Mouse (Mus musculus) olfactory bulb, adult 2 months (tissue): Measurements from ENCODE around the gene Hectd3. TPM values are rescaled to one million over a fixed set of nuclear protein-coding genes. Genes with fewer than 3 reads are reported as not detected.

ENCODE experiments used
- H3K27ac ChIP-seq: fragments of 200-500 bp; 2 replicates; pipeline ENCODE4 v1.5.1; 2012; ENCODE audit warnings: low read depth, low read length; ENCODE audit not compliant: insufficient read depth
- H3K4me1 ChIP-seq: fragments of 200-500 bp; 2 replicates; pipeline ENCODE4 v1.6.1; 2012; ENCODE audit warnings: low read length; ENCODE audit not compliant: control insufficient read depth, insufficient read depth
- H3K4me3 ChIP-seq: fragments of 200-500 bp; 2 replicates; pipeline ENCODE4 v1.5.1; 2012; ENCODE audit warnings: mild to moderate bottlenecking, low read depth, low read length, moderate library complexity; ENCODE audit not compliant: insufficient read depth
- CTCF ChIP-seq: fragments of 200-500 bp; IDR thresholded peaks from 2 replicates; pipeline ENCODE4 v1.5.1; 2012; ENCODE audit warnings: low read depth, mild to moderate bottlenecking, low read length, moderate library complexity; ENCODE audit not compliant: insufficient read depth
- POLR2A ChIP-seq: fragments of 200-500 bp; IDR thresholded peaks from 2 replicates; pipeline ENCODE4 v1.6.1; 2012; ENCODE audit warnings: mild to moderate bottlenecking, low read depth, low read length, moderate library complexity; ENCODE audit not compliant: insufficient read depth
- WGBS: fragments of 180-500 bp; shearing (Covaris S2); methylation state at CpG from one replicate; pipeline ENCODE4 v1.1.7; 2018; 5-methylcytosine and 5-hydroxymethylcytosine counted together
- polyA plus RNA-seq: library from polyadenylated mRNA; stranded (reverse); fragments of >200 nt; gene quantifications from 2 replicates; pipeline ENCODE4 v1.2.4, GENCODE M21; 2012; ENCODE audit warnings: low replicate concordance; ENCODE audit not compliant: missing spikeins, insufficient read depth, insufficient read length

Hectd3 gene
- polyA plus RNA-seq, result not detected in 2 replicates

GRCm38 (mm10) chr4:116995131-116995797 is at the start of gene Hectd3:
Hectd3 (plus strand) TSS chr4:116995317.
- Histone ChIP-seq H3K4me1 (peaks cover 17% of the 10 kb centered on the region), H3K4me3 (peak within 1 kb of the TSS; percentile 89), H3K27ac (peak within 1 kb of the TSS; percentile 58; the same call in 1 of the 2 replicates)
- under 1% methylated on average over 58 of the region's 58 CpGs for WGBS
- TF ChIP-seq CTCF (no peak), POLR2A (peak; percentile 23; the same call in 1 of the 2 replicates)

GRCm38 (mm10) chr4:116951642-116952041 is 43.5 kb upstream of the Hectd3 start:
- Histone ChIP-seq H3K4me3 (no peak overlapping the region), H3K4me1 (no peaks in the 10 kb centered on the region), H3K27ac (no peak overlapping the region)
- TF ChIP-seq CTCF, result 0 out of 2 replicates have a peak, but pooled peaks have one; percentile 11
- no peak for TF ChIP-seq POLR2A
- 70% methylated on average over 1 of the region's 1 CpGs for WGBS

- 80% methylated on average over 7 of the region's 7 CpGs for whole genome bisulfite sequencing
- TF ChIP-seq CTCF (no peak), POLR2A (no peak)
- Histone ChIP-seq H3K4me3 (no peak overlapping the region), H3K4me1 (no peaks in the 10 kb centered on the region), H3K27ac (no peak overlapping the region)
Observed at GRCm38 (mm10) chr4:116954951-116955350, 40.2 kb upstream of the Hectd3 start.

- Histone ChIP-seq H3K27ac (no peak overlapping the region), H3K4me1 (no peaks in the 10 kb centered on the region), H3K4me3 (no peak overlapping the region)
- no peak for TF ChIP-seq CTCF
- no peak for TF ChIP-seq POLR2A
- 76% methylated on average over 2 of the region's 2 CpGs for WGBS
Observed at GRCm38 (mm10) chr4:116976503-116976902, 18.6 kb upstream of the Hectd3 start.

- WGBS, result 91% methylated on average over 7 of the region's 7 CpGs
- TF ChIP-seq CTCF, result no peak
- no peak for TF ChIP-seq POLR2A
- no peak overlapping the region for H3K4me3 ChIP-seq
- 0 out of 2 replicates have a peak overlapping the region, but pooled peaks have one; percentile 8 for H3K27ac ChIP-seq
- peaks cover 12% of the 10 kb centered on the region for H3K4me1 ChIP-seq
Observed at GRCm38 (mm10) chr4:116985681-116986080, 9.4 kb upstream of the Hectd3 start.

- WGBS, result 43% methylated on average over 17 of the region's 17 CpGs
- peak; percentile 80 for TF ChIP-seq CTCF
- no peak for TF ChIP-seq POLR2A
- H3K4me1 ChIP-seq, result peaks cover 14% of the 10 kb centered on the region
- no peak overlapping the region for H3K27ac ChIP-seq
- H3K4me3 ChIP-seq, result no peak overlapping the region
Observed at GRCm38 (mm10) chr4:116986400-116987121, 8.6 kb upstream of the Hectd3 start.

GRCm38 (mm10) chr4:116987122-116987456 is 8.0 kb upstream of the Hectd3 start:
- 56% methylated on average over 5 of the region's 5 CpGs for WGBS
- no peak for TF ChIP-seq CTCF
- TF ChIP-seq POLR2A, result no peak
- Histone ChIP-seq H3K4me1 (peaks cover 14% of the 10 kb centered on the region), H3K4me3 (no peak overlapping the region), H3K27ac (no peak overlapping the region)

- WGBS, result 58% methylated on average over 6 of the region's 6 CpGs
- Histone ChIP-seq H3K27ac (no peak overlapping the region), H3K4me1 (peaks cover 23% of the 10 kb centered on the region), H3K4me3 (no peak overlapping the region)
- TF ChIP-seq CTCF (no peak), POLR2A (no peak)
Observed at GRCm38 (mm10) chr4:116989731-116990130, 5.4 kb upstream of the Hectd3 start.

GRCm38 (mm10) chr4:116991366-116991765 is 3.8 kb upstream of the Hectd3 start:
- peak; percentile 55 for TF ChIP-seq CTCF
- no peak for TF ChIP-seq POLR2A
- H3K4me1 ChIP-seq, result peaks cover 24% of the 10 kb centered on the region
- H3K27ac ChIP-seq, result no peak overlapping the region
- 9% methylated on average over 7 of the region's 7 CpGs for WGBS
- H3K4me3 ChIP-seq, result no peak overlapping the region
